Mouse (Mus musculus) heart, embryonic 14.5 days (tissue): ENCODE results near the gene Rbms3. TPM values are rescaled to one million over a fixed set of nuclear protein-coding genes. Genes with fewer than 3 reads are reported as not detected.

Source experiments
- ATAC-seq: fragments of 200-750 bp; cut with Nextera tagmentation; 2 replicates; pipeline ENCODE4 v1.8.0; 2017; ENCODE audit warnings: low read depth, moderate TSS enrichment; ENCODE audit not compliant: insufficient number of reproducible peaks, insufficient read depth, low FRiP score
- H3K27ac ChIP-seq, 2 experiments: fragments of 200-500 bp in 1 of 2; fragments of 300-500 bp in 1 of 2; sonication (generic) in 1 of 2; replicated peaks in 1 of 2; 2 replicates each; pipeline ENCODE4 v1.5.1; 2012 to 2014; ENCODE audit warnings: low read depth in 2 of 2, low read length in 2 of 2, control low read depth in 1 of 2, mild to moderate bottlenecking in 1 of 2, mixed read lengths in 1 of 2; ENCODE audit not compliant: control insufficient read depth in 1 of 2, insufficient read depth in 1 of 2
- H3K27me3 ChIP-seq: fragments of 300-500 bp; sonication (generic); 2 replicates; pipeline ENCODE4 v1.6.1; 2014; ENCODE audit warnings: mild to moderate bottlenecking, low read length, control low read depth; ENCODE audit not compliant: control insufficient read depth, insufficient read depth
- H3K36me3 ChIP-seq: fragments of 300-500 bp; sonication (generic); 2 replicates; pipeline ENCODE4 v1.6.1; 2014; ENCODE audit warnings: mild to moderate bottlenecking, control low read depth, low read length, mixed read lengths; ENCODE audit not compliant: control insufficient read depth, insufficient read depth
- H3K4me1 ChIP-seq, 2 experiments: fragments of 200-500 bp in 1 of 2; fragments of 300-500 bp in 1 of 2; sonication (generic) in 1 of 2; 2 replicates each; pipeline ENCODE4 v1.6.1; 2012 to 2014; ENCODE audit warnings: low read length in 2 of 2, control low read depth in 1 of 2, mixed read lengths in 1 of 2; ENCODE audit not compliant: control insufficient read depth in 2 of 2, insufficient read depth in 2 of 2
- H3K4me2 ChIP-seq: fragments of 300-500 bp; sonication (generic); 2 replicates; pipeline ENCODE4 v1.6.1; 2014; ENCODE audit warnings: mild to moderate bottlenecking, low read length
- H3K4me3 ChIP-seq, 2 experiments: fragments of 200-500 bp in 1 of 2; fragments of 300-500 bp in 1 of 2; sonication (generic) in 1 of 2; 2 replicates each; pipeline ENCODE4 v1.5.1; 2012 to 2014; ENCODE audit warnings: low read length in 2 of 2, mild to moderate bottlenecking in 2 of 2, control low read depth in 1 of 2, low read depth in 1 of 2, moderate library complexity in 1 of 2; ENCODE audit not compliant: control insufficient read depth in 1 of 2, insufficient read depth in 1 of 2
- H3K9ac ChIP-seq: fragments of 300-500 bp; sonication (generic); 2 replicates; pipeline ENCODE4 v1.6.1; 2014; ENCODE audit warnings: mild to moderate bottlenecking, low read length
- H3K9me3 ChIP-seq: fragments of 300-500 bp; sonication (generic); 2 replicates; pipeline ENCODE4 v1.6.1; 2016; ENCODE audit warnings: low read length, control low read depth; ENCODE audit not compliant: control insufficient read depth
- WGBS: fragments of 180-500 bp; shearing (Covaris S2); extraction: QIAGEN DNeasy Blood & Tissue Kit; methylation state at CpG from one replicate; pipeline ENCODE4 v1.1.7; 2014; 5-methylcytosine and 5-hydroxymethylcytosine counted together
- polyA plus RNA-seq: library from polyadenylated mRNA; unstranded; fragments of >200 nt; fragmentation: Nextera tagmentation; extraction: Ambion mirVana; gene quantifications from 2 replicates; pipeline ENCODE4 v1.2.1, GENCODE M21; 2014

The Rbms3 gene
- polyA plus RNA-seq, 1 experiment from 2014 or later: 39.4 TPM

DNA sequence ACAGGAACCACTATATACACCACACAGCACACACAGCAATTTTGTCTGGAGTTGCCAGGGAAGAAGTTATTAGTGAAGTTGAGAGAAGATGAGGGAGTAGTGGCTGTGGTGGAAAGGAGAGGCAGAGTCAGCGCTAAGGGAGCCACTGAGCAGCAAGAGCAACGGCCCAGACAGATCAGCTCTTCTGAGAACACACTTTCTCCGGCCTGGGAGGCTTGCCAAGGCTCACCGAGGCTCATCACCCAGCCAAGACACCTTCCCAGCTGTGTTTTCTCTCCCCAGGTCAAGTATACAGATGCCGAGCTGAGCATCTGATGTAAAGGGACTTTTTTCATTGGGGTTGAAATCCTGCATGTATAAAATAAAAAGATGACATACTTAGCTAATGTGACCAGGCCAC, 206.5 kb downstream of the Rbms3 start:
- Histone ChIP-seq H3K27ac (no peak overlapping the region), H3K4me1 (no peaks in the 10 kb centered on the region), H3K27me3 (no peaks in the 10 kb centered on the region), H3K4me3 (no peak overlapping the region), H3K36me3 (no peaks in the 10 kb centered on the region), H3K9me3 (no peaks in the 10 kb centered on the region), H3K4me2 (no peak overlapping the region), H3K9ac (no peak overlapping the region)
- ATAC-seq: no peak
- 65% methylated on average over 5 of the region's 5 CpGs for WGBS

DNA sequence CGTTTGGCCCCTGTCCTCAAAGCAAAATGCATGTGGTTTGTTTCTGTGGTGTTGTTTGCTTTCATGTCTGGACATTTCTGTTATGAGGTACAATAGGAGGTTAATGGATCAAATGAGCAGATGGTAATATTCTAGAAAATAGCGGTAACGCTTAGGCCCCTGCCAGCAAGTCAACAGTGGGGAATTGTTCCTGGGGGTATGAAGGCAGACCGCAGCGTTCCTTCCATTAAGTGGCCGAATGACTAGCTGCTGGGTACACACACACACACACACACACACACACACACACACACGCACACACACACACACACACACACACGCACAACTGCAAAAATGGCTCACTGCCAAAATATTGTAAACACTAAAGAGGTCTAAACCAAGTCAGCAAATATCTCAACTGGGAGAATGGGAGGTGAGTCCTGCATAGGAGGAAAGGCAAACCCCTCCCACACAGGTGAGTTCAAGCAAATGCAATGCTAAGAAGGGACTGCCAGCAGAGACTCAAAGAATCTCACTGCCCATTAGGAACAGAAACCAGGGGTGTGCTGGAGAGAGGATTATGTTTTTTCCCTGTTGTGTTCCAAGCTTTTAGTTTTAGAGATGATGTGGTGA, 209.7 kb downstream of the Rbms3 start:
- WGBS: 87% methylated on average over 7 of the region's 8 CpGs
- ATAC-seq: no peak
- H3K4me2 ChIP-seq: no peak overlapping the region

DNA sequence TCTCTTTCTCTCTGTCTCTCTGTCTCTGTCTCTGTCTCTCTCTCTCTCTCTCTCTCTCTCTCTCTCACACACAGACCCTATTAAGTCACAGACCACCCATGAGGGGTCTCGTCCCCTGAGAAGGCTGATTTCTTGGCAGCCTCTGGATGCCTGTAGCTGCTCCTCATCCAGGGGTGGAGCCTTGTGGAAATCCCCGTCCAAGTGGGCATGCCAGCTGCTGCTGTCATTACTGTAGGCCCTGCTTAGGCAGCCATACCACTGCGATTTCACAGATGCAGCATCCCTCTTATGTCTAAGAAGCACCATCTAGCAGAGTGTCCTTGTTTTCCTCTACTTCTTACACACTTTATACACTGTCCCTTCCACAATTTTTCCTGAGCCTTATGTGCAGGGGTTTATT, 216.5 kb downstream of the Rbms3 start:
- WGBS: 45% methylated on average over 3 of the region's 3 CpGs
- ATAC-seq: no peak

More for the DNA sequence above, 209.7 kb downstream of the Rbms3 start:
- Histone ChIP-seq H3K4me3 (no peak overlapping the region), H3K27me3 (no peaks in the 10 kb centered on the region), H3K9ac (no peak overlapping the region), H3K27ac (no peak overlapping the region), H3K36me3 (no peaks in the 10 kb centered on the region), H3K9me3 (no peaks in the 10 kb centered on the region), H3K4me1 (no peaks in the 10 kb centered on the region)

DNA sequence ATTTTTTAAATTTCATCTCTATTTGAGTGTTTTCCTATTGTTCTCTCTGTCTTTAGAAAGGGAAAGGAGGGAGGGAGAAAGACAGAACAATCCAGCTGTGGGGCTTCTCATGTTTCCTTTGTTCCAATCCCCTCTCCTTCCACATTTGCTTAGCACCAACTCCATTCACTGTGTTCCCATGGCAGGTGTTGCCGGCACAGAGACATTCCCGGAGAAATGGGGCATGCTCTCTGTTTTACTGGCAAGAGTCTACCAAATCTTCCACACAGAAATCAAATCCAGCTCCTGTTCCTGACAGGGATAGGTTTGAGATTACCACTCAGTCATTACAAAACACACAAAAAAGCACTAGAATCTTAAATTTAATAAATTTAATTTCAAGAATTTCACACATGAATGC, 217.1 kb downstream of the Rbms3 start:
- Histone ChIP-seq H3K4me3 (no peak overlapping the region), H3K27ac (no peak overlapping the region), H3K9me3 (no peaks in the 10 kb centered on the region), H3K27me3 (no peaks in the 10 kb centered on the region), H3K4me2 (no peak overlapping the region), H3K36me3 (no peaks in the 10 kb centered on the region), H3K4me1 (no peaks in the 10 kb centered on the region), H3K9ac (no peak overlapping the region)
- ATAC-seq: no peak
- 70% methylated on average over 2 of the region's 2 CpGs for WGBS

More for the DNA sequence above, 216.5 kb downstream of the Rbms3 start:
- no peak overlapping the region for H3K4me2 ChIP-seq
- H3K9me3 ChIP-seq: no peaks in the 10 kb centered on the region
- H3K4me3 ChIP-seq: no peak overlapping the region
- H3K27me3 ChIP-seq: no peaks in the 10 kb centered on the region
- no peak overlapping the region for H3K27ac ChIP-seq
- H3K36me3 ChIP-seq: no peaks in the 10 kb centered on the region
- H3K9ac ChIP-seq: no peak overlapping the region
- no peaks in the 10 kb centered on the region for H3K4me1 ChIP-seq

DNA sequence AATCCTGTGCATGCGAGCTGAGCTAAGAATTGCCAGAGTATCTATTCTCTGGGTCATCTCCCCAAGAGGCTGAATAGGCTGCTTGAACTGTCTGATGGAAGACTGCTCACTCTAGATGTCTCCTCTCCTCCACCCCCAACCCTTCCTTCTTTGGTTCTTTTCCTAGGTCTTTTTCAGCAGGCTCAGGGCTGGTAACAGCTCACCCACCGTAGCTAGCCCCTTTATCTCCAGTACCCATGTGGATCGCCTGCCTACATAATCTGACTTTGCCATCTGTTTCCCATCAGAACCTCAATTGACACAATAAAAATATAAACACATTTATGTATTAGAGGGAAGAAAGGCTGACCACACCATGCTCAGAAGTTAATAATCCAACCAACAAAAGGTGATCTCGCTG, 225.1 kb downstream of the Rbms3 start:
- Histone ChIP-seq H3K9me3 (no peaks in the 10 kb centered on the region), H3K27ac (no peak overlapping the region), H3K4me3 (no peak overlapping the region), H3K9ac (no peak overlapping the region), H3K36me3 (no peaks in the 10 kb centered on the region), H3K27me3 (no peaks in the 10 kb centered on the region), H3K4me1 (peaks cover 2 to 3% of the 10 kb centered on the region in 2 experiments; a peak in 1 of 4 replicates), H3K4me2 (no peak overlapping the region)
- no peak for ATAC-seq
- 72% methylated on average over 4 of the region's 4 CpGs for WGBS

DNA sequence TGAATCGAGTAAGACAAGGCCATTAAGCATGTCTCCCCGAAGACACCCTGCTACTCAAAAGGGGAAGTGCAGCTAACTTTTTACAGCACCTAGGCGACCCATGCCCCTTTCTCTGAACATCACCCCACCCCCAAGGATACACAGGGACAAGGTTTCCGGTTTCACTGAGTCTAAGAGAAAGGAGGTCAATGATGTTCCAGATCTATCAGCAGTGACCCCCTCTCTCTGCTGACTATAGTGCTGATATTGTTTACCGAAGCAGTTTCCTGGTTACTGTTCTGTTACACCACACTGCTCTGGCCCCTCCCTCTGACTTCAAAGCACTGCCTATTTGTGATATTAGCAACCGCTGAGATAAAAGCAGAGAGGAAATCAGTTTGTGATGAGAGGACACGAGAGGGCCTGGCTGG, 229.4 kb downstream of the Rbms3 start:
- ATAC-seq: no peak
- Histone ChIP-seq H3K4me2 (no peak overlapping the region), H3K36me3 (no peaks in the 10 kb centered on the region), H3K4me1 (peaks cover 2 to 3% of the 10 kb centered on the region in 2 experiments; a peak in 1 of 4 replicates), H3K9ac (no peak overlapping the region), H3K9me3 (no peaks in the 10 kb centered on the region), H3K27ac (no peak overlapping the region), H3K4me3 (no peak overlapping the region), H3K27me3 (no peaks in the 10 kb centered on the region)
- WGBS: 33% methylated on average over 7 of the region's 7 CpGs

DNA sequence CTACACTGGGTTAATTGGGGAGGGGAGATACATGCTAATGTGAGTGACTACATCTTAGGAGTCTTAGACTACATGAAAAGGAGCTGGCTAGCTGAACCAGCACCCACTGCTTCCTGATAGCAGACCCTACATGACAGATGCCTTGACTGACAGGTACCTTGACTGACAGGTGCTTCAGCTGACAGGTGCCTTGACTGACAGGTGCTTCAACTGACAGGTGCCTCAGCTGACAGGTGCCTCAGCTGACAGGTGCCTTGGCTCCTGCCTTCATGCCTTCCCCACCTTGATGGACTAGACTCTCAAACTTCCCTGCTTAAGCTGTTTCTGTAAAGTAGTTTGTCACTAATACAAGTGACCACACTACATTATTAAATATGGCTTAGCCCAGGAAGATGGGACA, 232.6 kb downstream of the Rbms3 start:
- ATAC-seq: no peak
- H3K4me1 ChIP-seq: peaks cover 4 to 12% of the 10 kb centered on the region in 2 experiments; a peak in 3 of 4 replicates
- H3K27ac ChIP-seq: no peak overlapping the region
- H3K4me2 ChIP-seq: no peak overlapping the region
- H3K9me3 ChIP-seq: no peaks in the 10 kb centered on the region
- no peak overlapping the region for H3K9ac ChIP-seq
- H3K27me3 ChIP-seq: no peaks in the 10 kb centered on the region
- H3K36me3 ChIP-seq: no peaks in the 10 kb centered on the region
- no peak overlapping the region for H3K4me3 ChIP-seq

DNA sequence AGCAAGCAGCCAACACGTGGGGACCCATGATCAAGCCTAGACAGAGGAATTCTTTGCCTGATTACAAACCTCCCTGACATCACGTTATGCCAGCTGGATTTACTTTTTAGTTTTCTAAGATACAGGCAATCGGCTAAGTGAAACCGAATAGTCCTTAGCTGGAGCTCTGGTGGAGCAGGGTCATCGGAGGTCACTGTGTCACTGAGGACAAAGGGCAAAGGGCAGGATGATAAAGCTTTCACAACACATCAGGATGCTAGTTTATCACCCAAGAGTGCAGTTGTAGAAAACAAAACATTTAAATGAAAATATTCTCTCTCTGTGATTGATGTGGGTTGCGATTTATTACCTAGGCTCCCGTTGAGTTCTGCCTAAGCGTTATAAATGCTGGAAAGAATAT, 233.1 kb downstream of the Rbms3 start:
- no peak overlapping the region for H3K9ac ChIP-seq
- H3K27me3 ChIP-seq: no peaks in the 10 kb centered on the region
- no peak overlapping the region for H3K4me3 ChIP-seq
- 83% methylated on average over 8 of the region's 8 CpGs for WGBS
- H3K4me2 ChIP-seq: no peak overlapping the region
- ATAC-seq: no peak
- H3K4me1 ChIP-seq: peaks cover 4 to 12% of the 10 kb centered on the region in 2 experiments; a peak in 3 of 4 replicates
- H3K9me3 ChIP-seq: no peaks in the 10 kb centered on the region
- no peaks in the 10 kb centered on the region for H3K36me3 ChIP-seq
- no peak overlapping the region for H3K27ac ChIP-seq
